Mouse (Mus musculus) hindbrain, embryonic 16.5 days (tissue): ENCODE measurements around the gene Prelid3b. TPM values are rescaled to one million over a fixed set of nuclear protein-coding genes. Genes with fewer than 3 reads are reported as not detected.

ENCODE experiments used
- ATAC-seq: fragments of 200-750 bp; cut with Nextera tagmentation; 2 replicates; pipeline ENCODE4 v1.8.0; 2017; ENCODE audit warnings: moderate TSS enrichment, moderate library complexity
- H3K27ac ChIP-seq: fragments of 300-500 bp; sonication (generic); 2 replicates; pipeline ENCODE4 v1.5.1; 2014; ENCODE audit warnings: low read depth, mild to moderate bottlenecking, control low read depth, low read length, moderate library complexity
- H3K27me3 ChIP-seq: fragments of 300-500 bp; sonication (generic); replicated peaks from 2 replicates; pipeline ENCODE4 v1.6.1; 2014; ENCODE audit warnings: low read length; ENCODE audit not compliant: control insufficient read depth, insufficient read depth
- H3K36me3 ChIP-seq: fragments of 300-500 bp; sonication (generic); 2 replicates; pipeline ENCODE4 v1.6.1; 2014; ENCODE audit warnings: mild to moderate bottlenecking, low read length, moderate library complexity, mixed read lengths; ENCODE audit not compliant: control insufficient read depth, insufficient read depth
- H3K4me1 ChIP-seq: fragments of 300-500 bp; sonication (generic); 2 replicates; pipeline ENCODE4 v1.6.1; 2014; ENCODE audit warnings: low read depth, low read length; ENCODE audit not compliant: control insufficient read depth, insufficient read depth
- H3K4me2 ChIP-seq: fragments of 300-500 bp; sonication (generic); 2 replicates; pipeline ENCODE4 v1.6.1; 2014; ENCODE audit warnings: mild to moderate bottlenecking, low read length, control low read depth, moderate library complexity
- H3K4me3 ChIP-seq: fragments of 300-500 bp; sonication (generic); 2 replicates; pipeline ENCODE4 v1.5.1; 2014; ENCODE audit warnings: mild to moderate bottlenecking, low read length, control low read depth, moderate library complexity
- H3K9ac ChIP-seq: fragments of 300-500 bp; sonication (generic); 2 replicates; pipeline ENCODE4 v1.6.1; 2014; ENCODE audit warnings: low read depth, mild to moderate bottlenecking, control low read depth, low read length, moderate library complexity
- H3K9me3 ChIP-seq: fragments of 300-500 bp; sonication (generic); 2 replicates; pipeline ENCODE4 v1.6.1; 2014; ENCODE audit warnings: mild to moderate bottlenecking, low read length, moderate library complexity; ENCODE audit not compliant: control insufficient read depth
- WGBS: fragments of 180-500 bp; shearing (Covaris S2); extraction: QIAGEN DNeasy Blood & Tissue Kit; methylation state at CpG from one replicate; pipeline ENCODE4 v1.1.7; 2014; 5-methylcytosine and 5-hydroxymethylcytosine counted together
- polyA plus RNA-seq: library from polyadenylated mRNA; unstranded; fragments of >200 nt; fragmentation: Nextera tagmentation; extraction: Ambion mirVana; gene quantifications from 2 replicates; pipeline ENCODE4 v1.2.1, GENCODE M21; 2015

Gene Prelid3b
- polyA plus RNA-seq, 1 experiment from 2014 or later: 114 TPM

DNA sequence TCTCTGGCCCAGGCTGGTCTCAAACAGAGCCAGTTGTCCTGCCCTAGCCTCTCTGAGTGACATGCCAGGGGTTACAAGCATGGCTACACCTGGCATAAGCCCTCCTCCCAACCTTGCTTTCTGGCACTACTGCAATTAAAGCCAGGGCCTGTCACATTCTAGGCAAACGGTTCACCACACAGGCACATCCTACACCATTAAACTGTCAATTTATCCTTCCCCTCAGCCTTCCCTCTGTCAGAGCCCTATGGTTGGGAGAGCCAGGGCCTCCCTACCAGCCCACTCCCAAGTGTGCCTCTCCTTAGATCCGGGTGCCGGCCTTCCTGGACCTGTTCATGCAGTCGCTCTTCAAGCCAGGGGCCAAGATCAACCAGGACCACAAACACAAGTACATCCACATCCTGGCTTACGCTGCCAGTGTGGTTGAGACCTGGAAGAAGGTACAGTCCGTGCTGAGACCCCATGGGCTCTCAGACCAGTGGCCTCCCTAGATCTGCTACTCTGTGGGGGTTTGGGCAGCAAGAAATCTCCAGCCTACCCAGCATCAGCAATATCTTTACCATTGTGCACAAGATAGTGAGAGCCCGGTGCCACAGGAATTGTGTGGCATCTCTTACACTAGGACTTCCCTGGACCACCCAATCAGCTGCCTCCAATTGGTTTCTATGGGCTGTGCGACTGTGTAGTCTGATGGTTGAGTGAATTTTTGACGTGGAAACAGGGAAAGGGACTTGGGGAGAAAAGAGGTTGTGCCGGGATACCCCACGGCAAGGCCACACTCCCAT is 48.4 kb downstream of the Prelid3b start:
- no peaks in the 10 kb centered on the region for H3K9me3 ChIP-seq
- H3K9ac ChIP-seq: no peak overlapping the region
- H3K4me2 ChIP-seq: no peak overlapping the region
- H3K4me1 ChIP-seq: no peaks in the 10 kb centered on the region; the same call in 1 of the 2 replicates
- no peak for ATAC-seq
- no peaks in the 10 kb centered on the region for H3K27me3 ChIP-seq
- H3K4me3 ChIP-seq: no peak overlapping the region
- H3K27ac ChIP-seq: no peak overlapping the region
- WGBS: 94% methylated on average over 11 of the region's 11 CpGs
- peaks cover 35% of the 10 kb centered on the region for H3K36me3 ChIP-seq

DNA sequence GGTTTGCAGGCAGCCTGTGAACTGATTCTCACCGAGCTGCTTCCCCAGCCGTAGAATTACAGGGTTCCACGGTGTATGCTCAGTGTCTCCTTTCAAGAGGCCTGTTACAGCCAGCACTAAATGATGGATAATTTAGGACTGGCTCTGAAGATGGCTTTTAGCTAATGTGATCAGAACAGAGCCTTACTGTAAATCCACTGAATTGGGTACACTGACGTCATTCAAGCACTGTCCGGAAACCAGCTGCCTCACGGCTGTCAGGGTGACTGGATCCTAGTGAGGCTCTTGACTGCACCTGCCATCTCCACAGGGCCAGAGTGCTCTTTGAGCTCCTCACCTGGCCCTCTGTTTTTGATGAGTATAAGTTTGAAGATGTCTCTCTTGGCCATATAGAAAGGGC is 51.8 kb downstream of the Prelid3b start:
- no peak overlapping the region for H3K4me3 ChIP-seq
- ATAC-seq: no peak

DNA sequence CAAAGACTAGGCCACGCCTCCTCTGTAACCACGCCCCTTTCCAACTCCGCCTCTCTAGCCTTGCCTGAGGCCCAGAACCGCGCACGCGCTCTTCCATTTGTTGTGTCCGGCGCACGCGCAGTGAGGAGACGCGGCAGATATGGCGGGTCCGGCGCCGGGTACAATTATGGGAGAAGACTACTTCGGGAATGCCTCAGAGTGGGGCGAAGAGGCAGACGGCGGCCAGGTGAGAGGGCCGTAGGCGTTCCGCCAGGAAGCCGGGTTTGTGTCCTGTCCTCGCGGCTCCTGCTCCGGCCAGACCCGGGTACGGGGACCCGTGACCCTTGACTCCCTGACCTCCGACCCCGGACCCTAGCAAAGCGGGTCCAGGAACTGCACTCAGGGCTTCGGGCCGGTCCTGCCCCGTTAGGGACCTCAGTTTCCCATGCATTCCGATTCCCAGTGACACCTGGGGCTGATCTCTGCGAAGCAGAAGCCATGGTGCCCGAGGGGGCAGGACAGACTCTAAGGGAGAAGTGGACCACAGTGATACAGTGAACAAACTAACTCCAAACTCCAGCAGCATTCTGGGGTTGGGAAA is 57.1 kb downstream of the Prelid3b start, which contains the start of gene Nelfcd:
TSS of gene Nelfcd (plus strand) at position 74 of the 580 bp plus-strand sequence.
- H3K9me3 ChIP-seq: no peaks in the 10 kb centered on the region
- peak within 1 kb of the TSS; percentile 96 for H3K4me3 ChIP-seq
- ATAC-seq: peak; percentile 96
- H3K27ac ChIP-seq: peak within 1 kb of the TSS; percentile 54; the same call in 1 of the 2 replicates
- H3K27me3 ChIP-seq: no peaks in the 10 kb centered on the region
- H3K4me1 ChIP-seq: peaks cover 9% of the 10 kb centered on the region
- H3K9ac ChIP-seq: peak within 1 kb of the TSS; percentile 88
- H3K36me3 ChIP-seq: no peaks in the 10 kb centered on the region
- H3K4me2 ChIP-seq: peak within 1 kb of the TSS; percentile 98
- 0% methylated on average over 40 of the region's 40 CpGs for WGBS

More for the DNA sequence above, 51.8 kb downstream of the Prelid3b start:
- Histone ChIP-seq H3K4me1 (peaks cover 8% of the 10 kb centered on the region), H3K27ac (no peak overlapping the region), H3K9ac (no peak overlapping the region), H3K36me3 (peaks cover 21% of the 10 kb centered on the region), H3K9me3 (no peaks in the 10 kb centered on the region), H3K4me2 (no peak overlapping the region), H3K27me3 (no peaks in the 10 kb centered on the region)
- 95% methylated on average over 6 of the region's 6 CpGs for WGBS

Other genes with a start within 250 kb of the Prelid3b start
- gene Gnas, start 188.8 kb downstream of the Prelid3b start, polyA plus RNA-seq: 1,030 and 1,626 TPM in 2 replicates
- gene Gm20721, start 126.4 kb downstream of the Prelid3b start, polyA plus RNA-seq: 15.1 and 23.5 TPM in 2 replicates
- gene Nelfcd, start 57.3 kb downstream of the Prelid3b start, polyA plus RNA-seq: 108 TPM in 2 replicates
- gene Ctsz, start 34.0 kb downstream of the Prelid3b start, polyA plus RNA-seq: 83.3 and 85.1 TPM in 2 replicates
- gene Tubb1, start 22.4 kb downstream of the Prelid3b start, polyA plus RNA-seq: 0.43 and 0.51 TPM in 2 replicates
- gene Atp5e, start 9.0 kb downstream of the Prelid3b start, polyA plus RNA-seq: 664 and 740 TPM in 2 replicates
- gene Zfp831, start 170.5 kb upstream of the Prelid3b start, polyA plus RNA-seq: not detected in 2 replicates